Mouse (Mus musculus) cerebellum, adult 2 months (tissue): Measurements from ENCODE around the gene Asb16. TPM values are rescaled to one million over a fixed set of nuclear protein-coding genes. Genes with fewer than 3 reads are reported as not detected.

ENCODE experiments used
- DNase-seq, 2 experiments: peaks; one replicate each; pipeline ENCODE4 v3.0.0; 2021
- H3K27ac ChIP-seq: fragments of 200-500 bp; 2 replicates; pipeline ENCODE4 v1.5.1; 2012; ENCODE audit warnings: low read length, control low read depth, inconsistent platforms; ENCODE audit not compliant: insufficient read depth
- H3K27me3 ChIP-seq: fragments of 200-500 bp; 2 replicates; pipeline ENCODE4 v1.6.1; 2012; ENCODE audit warnings: inconsistent platforms, mild to moderate bottlenecking, low read length, moderate library complexity; ENCODE audit not compliant: control insufficient read depth, insufficient read depth
- H3K4me1 ChIP-seq: fragments of 200-500 bp; 2 replicates; pipeline ENCODE4 v1.6.1; 2011; ENCODE audit warnings: low read length; ENCODE audit not compliant: control insufficient read depth, insufficient read depth
- H3K4me3 ChIP-seq: fragments of 200-500 bp; replicated peaks from 2 replicates; pipeline ENCODE3; 2011; ENCODE audit warnings: mild to moderate bottlenecking, low read depth, low read length, control low read depth; ENCODE audit not compliant: insufficient read depth
- CTCF ChIP-seq: fragments of 200-500 bp; IDR thresholded peaks from 2 replicates; pipeline ENCODE4 v1.5.1; 2011; ENCODE audit warnings: low read depth, mild to moderate bottlenecking, control low read depth, low read length, moderate library complexity, borderline replicate concordance; ENCODE audit not compliant: insufficient read depth
- POLR2A ChIP-seq: fragments of 200-500 bp; IDR thresholded peaks from 2 replicates; pipeline ENCODE4 v1.6.1; 2011; ENCODE audit warnings: low read length, control low read depth, borderline replicate concordance; ENCODE audit not compliant: insufficient read depth
- WGBS: fragments of 180-500 bp; shearing (Covaris S2); methylation state at CpG from one replicate; pipeline ENCODE4 v1.1.7; 2018; 5-methylcytosine and 5-hydroxymethylcytosine counted together
- polyA plus RNA-seq: library from polyadenylated mRNA; depleted of rRNA; stranded (reverse); fragments of >200 nt; gene quantifications from 2 replicates; pipeline ENCODE4 v1.2.3, GENCODE M21; 2012; rRNA removed

The Asb16 gene
- polyA plus RNA-seq, 1 experiment, result 4.0 TPM

- H3K27ac ChIP-seq, result no peak overlapping the region
- TF ChIP-seq CTCF (no peak), POLR2A (no peak)
- 86% methylated on average over 1 of the region's 1 CpGs for WGBS
- H3K4me3 ChIP-seq, result no peak overlapping the region
- H3K27me3 ChIP-seq, result no peaks in the 10 kb centered on the region
- no peak for DNase-seq
- H3K4me1 ChIP-seq, result no peaks in the 10 kb centered on the region; the same call in 1 of the 2 replicates
These were observed 55.0 kb downstream of the Asb16 start for GRCm38 (mm10) chr11:102323516-102323915.

DNA sequence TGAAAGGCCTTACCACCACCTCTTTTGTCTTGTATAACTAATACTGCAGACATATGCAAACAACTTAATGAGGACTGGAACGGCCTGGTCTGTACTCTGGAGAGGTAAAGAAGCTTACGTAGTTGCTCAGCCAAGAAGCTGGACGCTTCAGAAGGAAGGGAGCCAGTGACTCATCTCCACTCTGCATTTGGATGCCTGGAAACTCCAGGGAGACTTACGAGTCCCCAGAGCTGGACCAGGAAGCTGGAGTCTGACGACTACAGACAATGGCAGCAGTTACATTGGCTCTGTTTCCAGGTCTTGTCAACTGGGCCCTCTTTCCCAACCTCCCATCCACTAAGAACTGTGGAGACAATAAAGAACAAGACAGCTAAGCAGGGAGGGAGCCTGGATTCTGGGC, 58.7 kb downstream of the Asb16 start:
- no peak overlapping the region for H3K4me3 ChIP-seq
- H3K27me3 ChIP-seq, result no peaks in the 10 kb centered on the region
- WGBS, result 44% methylated on average over 5 of the region's 5 CpGs
- H3K27ac ChIP-seq, result no peak overlapping the region
- TF ChIP-seq POLR2A, result no peak
- no peak for TF ChIP-seq CTCF
- H3K4me1 ChIP-seq, result no peaks in the 10 kb centered on the region
- DNase-seq, result no peak

DNA sequence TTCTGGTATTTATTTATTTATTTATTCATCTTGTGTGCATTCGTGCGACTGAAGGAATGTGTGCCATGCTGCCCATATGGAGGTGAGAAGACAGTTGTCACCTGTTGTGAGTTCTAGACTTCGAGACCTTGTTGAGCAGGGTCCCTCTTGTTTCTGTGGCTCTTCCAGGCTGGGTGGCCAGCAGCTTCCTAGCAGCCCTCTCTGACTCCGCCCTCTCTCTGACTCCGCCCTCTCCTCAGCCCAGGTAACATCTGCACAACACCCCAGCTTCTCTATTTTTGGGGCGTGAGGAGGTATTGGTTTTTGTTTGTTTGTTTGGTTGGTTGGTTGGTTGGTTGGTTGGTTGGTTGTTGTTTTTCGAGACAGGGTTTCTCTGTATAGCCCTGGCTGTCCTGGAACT, 59.3 kb downstream of the Asb16 start:
- DNase-seq, result no peak
- Histone ChIP-seq H3K4me1 (no peaks in the 10 kb centered on the region), H3K27me3 (no peaks in the 10 kb centered on the region), H3K27ac (no peak overlapping the region), H3K4me3 (no peak overlapping the region)
- 85% methylated on average over 7 of the region's 7 CpGs for WGBS
- TF ChIP-seq CTCF (no peak), POLR2A (no peak)

Other genes with a start within 250 kb of the Asb16 start
- gene Mpp3, start 240.3 kb upstream of the Asb16 start, polyA plus RNA-seq, result 158 and 185 TPM in 2 replicates
- 0.38 and 0.63 TPM in 2 replicates for gene Cd300lg, start 227.2 kb upstream of the Asb16 start, polyA plus RNA-seq
- gene Mpp2, start 180.2 kb upstream of the Asb16 start, polyA plus RNA-seq, result 50.3 and 55.3 TPM in 2 replicates
- not detected in 2 replicates for gene Ppy, start 167.4 kb upstream of the Asb16 start, polyA plus RNA-seq
- gene Pyy, start 160.9 kb upstream of the Asb16 start, polyA plus RNA-seq, result 7.1 and 7.4 TPM in 2 replicates
- gene Nags, start 123.2 kb upstream of the Asb16 start, polyA plus RNA-seq, result not detected in 2 replicates
- gene Tmem101, start 112.3 kb upstream of the Asb16 start, polyA plus RNA-seq, result 33.2 and 34.0 TPM in 2 replicates
- 35.2 and 40.2 TPM in 2 replicates for gene Lsm12, start 83.4 kb upstream of the Asb16 start, polyA plus RNA-seq
- gene G6pc3, start 79.1 kb upstream of the Asb16 start, polyA plus RNA-seq, result 115 and 120 TPM in 2 replicates
- 188 and 194 TPM in 2 replicates for gene Hdac5, start 38.6 kb upstream of the Asb16 start, polyA plus RNA-seq
- gene BC030867, start 19.9 kb upstream of the Asb16 start, polyA plus RNA-seq, result 1.3 and 2.2 TPM in 2 replicates
- 82.7 and 85.3 TPM in 2 replicates for gene Tmub2, start 16.2 kb downstream of the Asb16 start, polyA plus RNA-seq
- gene Atxn7l3, start 27.9 kb downstream of the Asb16 start, polyA plus RNA-seq, result 93.3 and 101 TPM in 2 replicates
- gene Ubtf, start 51.0 kb downstream of the Asb16 start, polyA plus RNA-seq, result 94.6 and 95.8 TPM in 2 replicates
- 0.72 and 0.90 TPM in 2 replicates for gene Slc4a1, start 97.5 kb downstream of the Asb16 start, polyA plus RNA-seq
- 446 and 460 TPM in 2 replicates for gene Rundc3a, start 124.7 kb downstream of the Asb16 start, polyA plus RNA-seq
- 124 and 126 TPM in 2 replicates for gene Slc25a39, start 139.2 kb downstream of the Asb16 start, polyA plus RNA-seq
- 58.4 TPM in 2 replicates for gene Grn, start 161.6 kb downstream of the Asb16 start, polyA plus RNA-seq
- gene Fam171a2, start 178.9 kb downstream of the Asb16 start, polyA plus RNA-seq, result 57.8 and 60.3 TPM in 2 replicates
- gene Itga2b, start 201.4 kb downstream of the Asb16 start, polyA plus RNA-seq, result 2.8 and 4.0 TPM in 2 replicates